Mouse (Mus musculus): Measurements from ENCODE around the gene Btd. TPM values are rescaled to one million over a fixed set of nuclear protein-coding genes. Genes with fewer than 3 reads are reported as not detected.

Gene Btd
- polyA plus RNA-seq, 2 experiments, result 7.6 to 8.8 TPM

DNA sequence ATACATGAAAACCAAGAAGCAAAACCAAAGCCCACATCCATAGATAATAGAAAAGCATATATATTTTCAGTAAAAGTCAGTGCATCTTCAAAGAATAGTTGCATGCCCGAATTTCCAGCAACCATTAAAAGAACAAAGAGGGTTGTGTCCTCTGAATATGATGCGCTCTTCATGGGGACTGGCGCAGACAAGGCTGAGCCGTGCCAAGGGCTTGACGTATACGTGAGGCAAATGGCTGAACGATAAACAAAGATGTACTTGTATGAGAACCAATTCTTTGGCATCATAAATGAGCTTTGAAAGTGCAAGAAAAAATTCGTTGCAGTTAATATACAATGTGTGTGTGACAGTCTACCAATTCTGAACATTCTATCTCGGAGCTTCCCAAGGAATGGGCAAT is 40.5 kb downstream of the Btd start:
- no peaks in the 10 kb centered on the region for H3K36me3 ChIP-seq (replicated peaks; ENCODE audit: control insufficient read depth, insufficient read depth, low read depth)
- H3K4me1 ChIP-seq (replicated peaks; ENCODE audit: control insufficient read depth in 2 of 2, insufficient read depth in 2 of 2, low read length in 1 of 2), result peaks cover 0 to 14% of the 10 kb centered on the region in 2 experiments; a peak in 2 of 4 replicates
- no peak overlapping the region for H3K4me2 ChIP-seq (ENCODE audit: low read depth)
- DNase-seq (ENCODE audit: low read depth in 3 of 3, low spot score in 3 of 3) (no peak), ATAC-seq (ENCODE audit: insufficient read depth) (no peak)
- TF ChIP-seq CTCF (IDR thresholded peaks at IDR 0.05; ENCODE audit: low read depth) (no peak), EP300 (IDR thresholded peaks at IDR 0.05; ENCODE audit: low read depth) (no peak)
- no peak overlapping the region for H3K4me3 ChIP-seq (ENCODE audit: insufficient read depth in 1 of 2, low read depth in 2 of 2, low read length in 2 of 2)
- no peak overlapping the region for H3K27ac ChIP-seq
- no peaks in the 10 kb centered on the region for H3K27me3 ChIP-seq (ENCODE audit: control insufficient read depth, insufficient read depth, low read length)
- H3K9me3 ChIP-seq (ENCODE audit: control insufficient read depth, low read length), result no peaks in the 10 kb centered on the region
- no peak overlapping the region for H3K9ac ChIP-seq (replicated peaks)
- WGBS (ENCODE audit: insufficient replicate concordance), result 72% methylated on average over 9 of the region's 9 CpGs

DNA sequence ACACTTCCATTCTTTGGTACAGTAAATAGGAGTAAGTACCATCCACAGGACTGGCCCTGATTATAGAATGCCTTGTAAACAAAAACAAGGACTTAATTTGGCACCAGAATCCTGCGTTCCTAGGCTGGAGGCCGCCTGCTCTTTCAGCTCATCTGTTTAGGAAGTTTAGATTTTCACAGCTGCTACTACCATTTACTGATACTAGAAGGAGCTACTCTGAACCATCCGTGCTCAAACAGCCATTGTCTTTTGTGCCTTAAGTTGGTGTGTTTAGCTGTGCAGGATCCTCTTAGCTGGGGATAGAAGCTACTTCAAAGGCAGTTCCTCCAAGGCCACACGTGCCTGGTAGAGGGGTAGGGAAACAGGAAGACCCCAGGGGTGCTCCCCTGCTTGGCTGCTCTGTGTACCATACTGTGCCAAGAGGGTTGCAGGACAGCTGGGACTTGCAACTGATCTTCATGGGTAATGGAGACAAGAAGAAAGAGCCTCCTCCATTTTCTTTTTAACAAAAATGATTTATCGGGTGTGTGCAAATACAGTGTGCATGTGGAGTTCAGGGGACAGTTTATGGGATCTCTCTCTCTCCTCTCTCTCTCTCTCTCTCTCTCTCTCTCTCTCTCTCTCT is 41.2 kb downstream of the Btd start:
- H3K4me2 ChIP-seq (ENCODE audit: low read depth), result no peak overlapping the region
- no peak for ATAC-seq (ENCODE audit: insufficient read depth)
- 55% methylated on average over 5 of the region's 5 CpGs for WGBS (ENCODE audit: insufficient replicate concordance)

DNA sequence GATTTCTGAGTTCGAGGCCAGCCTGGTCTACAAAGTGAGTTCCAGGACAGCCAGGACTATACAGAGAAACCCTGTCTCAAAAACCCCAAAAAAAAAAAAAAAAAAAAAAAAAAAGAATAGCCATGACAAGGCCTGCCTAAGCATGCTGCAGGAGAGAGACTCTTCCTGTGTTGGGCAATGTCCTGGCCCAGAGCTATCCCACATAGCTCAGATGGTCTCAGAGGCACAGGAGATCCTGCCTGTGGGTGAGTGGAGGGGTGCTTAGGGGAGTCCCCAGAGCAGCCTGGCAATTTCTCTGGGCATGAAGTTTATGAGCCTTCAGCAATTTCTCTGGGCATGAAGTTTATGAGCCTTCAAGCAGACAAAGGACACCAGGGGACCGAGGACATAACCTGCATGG is 42.8 kb downstream of the Btd start:
- Histone ChIP-seq H3K9me3 (ENCODE audit: control insufficient read depth, low read length) (no peaks in the 10 kb centered on the region), H3K4me3 (ENCODE audit: insufficient read depth in 1 of 2, low read depth in 2 of 2, low read length in 2 of 2) (no peak overlapping the region), H3K9ac (replicated peaks) (no peak overlapping the region), H3K27me3 (ENCODE audit: control insufficient read depth, insufficient read depth, low read length) (no peaks in the 10 kb centered on the region), H3K36me3 (replicated peaks; ENCODE audit: control insufficient read depth, insufficient read depth, low read depth) (no peaks in the 10 kb centered on the region), H3K4me1 (replicated peaks; ENCODE audit: control insufficient read depth in 2 of 2, insufficient read depth in 2 of 2, low read length in 1 of 2) (peaks cover 0 to 14% of the 10 kb centered on the region in 2 experiments; a peak in 2 of 4 replicates), H3K27ac (no peak overlapping the region), H3K4me2 (ENCODE audit: low read depth) (no peak overlapping the region)
- DNase-seq (ENCODE audit: low read depth in 3 of 3, low spot score in 3 of 3) (no peak), ATAC-seq (ENCODE audit: insufficient read depth) (no peak)
- no peak for TF ChIP-seq EP300 (IDR thresholded peaks at IDR 0.05; ENCODE audit: low read depth)
- TF ChIP-seq CTCF (IDR thresholded peaks at IDR 0.05; ENCODE audit: low read depth), result no peak
- 45% methylated on average over 2 of the region's 2 CpGs for WGBS (ENCODE audit: insufficient replicate concordance)

More for the DNA sequence above, 41.2 kb downstream of the Btd start:
- Histone ChIP-seq H3K36me3 (replicated peaks; ENCODE audit: control insufficient read depth, insufficient read depth, low read depth) (no peaks in the 10 kb centered on the region), H3K9me3 (ENCODE audit: control insufficient read depth, low read length) (no peaks in the 10 kb centered on the region), H3K4me3 (ENCODE audit: insufficient read depth in 1 of 2, low read depth in 2 of 2, low read length in 2 of 2) (no peak overlapping the region), H3K27ac (no peak overlapping the region), H3K4me1 (replicated peaks; ENCODE audit: control insufficient read depth in 2 of 2, insufficient read depth in 2 of 2, low read length in 1 of 2) (peaks cover 0 to 14% of the 10 kb centered on the region in 2 experiments; a peak in 2 of 4 replicates), H3K9ac (replicated peaks) (no peak overlapping the region), H3K27me3 (ENCODE audit: control insufficient read depth, insufficient read depth, low read length) (no peaks in the 10 kb centered on the region)
- DNase-seq (ENCODE audit: low read depth in 3 of 3, low spot score in 3 of 3), result no peak
- TF ChIP-seq EP300 (IDR thresholded peaks at IDR 0.05; ENCODE audit: low read depth), result no peak

DNA sequence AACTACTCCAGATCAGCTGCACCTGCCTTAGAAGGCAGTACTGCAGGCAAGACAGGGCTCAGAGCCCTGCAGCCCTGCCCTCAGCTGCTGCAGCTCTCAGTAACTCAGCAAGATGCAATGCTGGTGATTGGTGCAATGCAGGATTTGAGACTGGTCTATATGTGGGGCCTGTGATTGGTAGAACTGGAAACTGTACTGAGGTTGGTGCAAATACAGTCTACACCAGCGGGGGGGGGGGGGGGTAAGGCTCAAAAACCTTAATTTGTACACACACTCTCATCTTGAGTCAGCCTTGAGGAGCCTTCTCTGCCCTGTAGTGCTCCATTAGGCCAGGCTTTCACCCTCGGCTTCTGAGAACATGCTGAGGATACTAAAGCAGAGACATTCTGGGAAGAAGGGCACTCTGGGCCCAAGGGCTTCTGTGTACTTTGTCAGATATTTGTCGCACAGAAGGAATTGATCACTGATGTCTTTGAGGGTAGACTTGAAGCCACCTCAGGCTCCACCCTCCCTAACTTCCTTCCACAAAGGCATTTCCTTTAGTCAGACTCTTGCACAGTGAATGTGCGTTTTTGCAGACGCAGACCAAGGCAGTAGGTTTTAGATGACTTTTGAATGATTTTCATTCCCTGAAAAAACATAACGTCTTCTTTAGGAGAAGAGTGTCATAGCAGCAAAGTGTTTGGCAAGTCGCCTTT is 43.7 kb downstream of the Btd start:
- no peak overlapping the region for H3K4me3 ChIP-seq (ENCODE audit: insufficient read depth in 1 of 2, low read depth in 2 of 2, low read length in 2 of 2)
- ATAC-seq (ENCODE audit: insufficient read depth) (no peak), DNase-seq (ENCODE audit: low read depth in 3 of 3, low spot score in 3 of 3) (no peak)
- H3K9ac ChIP-seq (replicated peaks), result no peak overlapping the region
- 16% methylated on average over 6 of the region's 7 CpGs for WGBS (ENCODE audit: insufficient replicate concordance)
- H3K9me3 ChIP-seq (ENCODE audit: control insufficient read depth, low read length), result no peaks in the 10 kb centered on the region
- no peak overlapping the region for H3K4me2 ChIP-seq (ENCODE audit: low read depth)
- H3K27me3 ChIP-seq (ENCODE audit: control insufficient read depth, insufficient read depth, low read length), result no peaks in the 10 kb centered on the region
- TF ChIP-seq CTCF (IDR thresholded peaks at IDR 0.05; ENCODE audit: low read depth) (no peak), EP300 (IDR thresholded peaks at IDR 0.05; ENCODE audit: low read depth) (no peak)
- no peaks in the 10 kb centered on the region for H3K36me3 ChIP-seq (replicated peaks; ENCODE audit: control insufficient read depth, insufficient read depth, low read depth)
- no peak overlapping the region for H3K27ac ChIP-seq
- H3K4me1 ChIP-seq (replicated peaks; ENCODE audit: control insufficient read depth in 2 of 2, insufficient read depth in 2 of 2, low read length in 1 of 2), result peaks cover 0 to 14% of the 10 kb centered on the region in 2 experiments; a peak in 2 of 4 replicates

DNA sequence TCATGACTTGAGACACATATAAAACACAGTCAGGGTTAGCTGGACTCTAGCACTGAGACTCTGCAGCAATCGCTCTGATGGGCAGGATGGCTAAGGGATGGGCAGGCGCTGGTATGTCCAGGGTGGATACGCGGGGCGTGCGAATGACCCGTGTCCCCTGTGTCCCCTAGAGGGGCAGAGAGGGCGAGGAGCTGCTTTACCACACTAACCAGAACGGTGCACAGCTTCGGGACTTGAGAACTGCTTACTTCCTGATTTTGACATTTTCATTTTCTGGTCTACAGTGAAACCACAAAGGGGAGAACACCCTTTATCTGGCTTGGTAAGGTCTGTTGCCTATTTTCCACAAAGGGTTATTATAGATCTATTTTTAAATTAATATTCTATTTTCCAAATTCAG is 44.9 kb downstream of the Btd start:
- TF ChIP-seq EP300 (IDR thresholded peaks at IDR 0.05; ENCODE audit: low read depth), result no peak
- H3K36me3 ChIP-seq (replicated peaks; ENCODE audit: control insufficient read depth, insufficient read depth, low read depth), result no peaks in the 10 kb centered on the region
- peak overlapping the region; percentile 28; the same call in 1 of the 2 replicates for H3K4me2 ChIP-seq (ENCODE audit: low read depth)
- H3K4me1 ChIP-seq (replicated peaks; ENCODE audit: control insufficient read depth in 2 of 2, insufficient read depth in 2 of 2, low read length in 1 of 2), result peaks cover 0 to 15% of the 10 kb centered on the region in 2 experiments; a peak in 2 of 4 replicates
- no peak for DNase-seq (ENCODE audit: low read depth in 3 of 3, low spot score in 3 of 3)
- no peaks in the 10 kb centered on the region for H3K9me3 ChIP-seq (ENCODE audit: control insufficient read depth, low read length)
- H3K27me3 ChIP-seq (ENCODE audit: control insufficient read depth, insufficient read depth, low read length), result no peaks in the 10 kb centered on the region
- no peak overlapping the region for H3K4me3 ChIP-seq (ENCODE audit: insufficient read depth in 1 of 2, low read depth in 2 of 2, low read length in 2 of 2)
- ATAC-seq (ENCODE audit: insufficient read depth), result no peak
- H3K9ac ChIP-seq (replicated peaks), result no peak overlapping the region
- H3K27ac ChIP-seq, result no peak overlapping the region
- WGBS (ENCODE audit: insufficient replicate concordance), result 14% methylated on average over 10 of the region's 10 CpGs
